Mouse (Mus musculus): ENCODE results near the gene Ccr9.

DNA sequence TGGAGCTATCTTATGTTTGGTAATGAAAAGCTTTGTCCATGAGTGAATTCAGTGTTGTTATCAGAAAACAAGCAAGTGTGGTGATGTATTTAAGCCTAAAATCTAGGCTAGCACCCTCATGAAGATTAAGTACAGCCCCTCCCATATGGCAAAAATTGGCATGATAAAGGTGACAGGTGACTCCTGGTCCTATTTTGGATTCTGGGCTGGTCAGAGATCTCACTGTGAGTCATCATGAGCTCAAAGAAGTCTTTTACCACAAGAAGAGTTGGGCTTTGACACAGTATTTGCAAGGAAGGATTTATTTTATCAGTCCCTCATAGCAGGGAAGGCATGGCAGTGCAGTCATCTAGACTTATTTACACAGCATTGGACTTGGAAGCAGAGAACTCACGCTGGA is 137.8 kb downstream of the Ccr9 start:
- no peak for TF ChIP-seq CTCF (IDR thresholded peaks at IDR 0.05; ENCODE audit: low read depth, low read length)
- no peak for TF ChIP-seq POLR2A (IDR thresholded peaks at IDR 0.05; ENCODE audit: borderline replicate concordance, low read depth, low read length)

Data from bone marrow macrophage, adult 2 months (primary cell).